In genomic region chr16:44720518-44720917, GRCm38 (mm10) we compare ENCODE assay signal across 9 mouse cellular contexts. TPM values are rescaled to one million over a fixed set of nuclear protein-coding genes. Genes with fewer than 3 reads are reported as not detected.
A peak's percentile ranks its signal among the peaks of the same experiment; 100 is the strongest.
DNase-seq lines count a peak whose midpoint lies in the region; ATAC-seq and TF ChIP-seq lines count a peak whose summit lies in the region.
"Had no signal": no experiment of that assay in that cellular context is flagged by ENCODE, and none has a peak within 500 bp of the region (broad histone marks: within the 10 kb centered on the region; RNA-seq: fewer than 3 reads in every experiment).

No protein-coding gene starts in this region.

- H3K9ac ChIP-seq in embryonic facial prominence, embryonic 11.5 days (replicated peaks; ENCODE audit: low read length): no peak overlapping the region
- H3K9ac ChIP-seq: hindbrain, embryonic 15.5 days had no signal

- H3K27me3 ChIP-seq in embryonic facial prominence, embryonic 11.5 days (ENCODE audit: control insufficient read depth, insufficient read depth, low read length): no peaks in the 10 kb centered on the region
- H3K27me3 ChIP-seq in embryonic facial prominence, embryonic 10.5 days (replicated peaks; ENCODE audit: low read depth, poor library complexity, severe bottlenecking): no peaks in the 10 kb centered on the region
- H3K27me3 ChIP-seq: hindbrain, embryonic 15.5 days had no signal

- peak; percentile 52 for DNase-seq in embryonic facial prominence, embryonic 11.5 days (ENCODE audit: low spot score)
- no peak for DNase-seq in embryonic facial prominence, embryonic 10.5 days (ENCODE audit: low spot score)
- DNase-seq in lung, adult 2 months: no peak
- no peak for DNase-seq in lung, postnatal 14 days
- DNase-seq in ES-CJ7 (ENCODE audit: low read depth, low spot score): peak; percentile 74
- DNase-seq in lung, postnatal 10 days: peak; percentile 28
- no peak for DNase-seq in spleen, adult 12 weeks (ENCODE audit: low spot score)
- no peak for DNase-seq in adrenal gland, postnatal 4 days (ENCODE audit: low spot score in 2 of 2)

- no peak for ATAC-seq in embryonic facial prominence, embryonic 11.5 days (replicated peaks; ENCODE audit: insufficient number of reproducible peaks, low FRiP score, low TSS enrichment, low read depth)

- no peak for TF ChIP-seq POLR2A in lung, adult 2 months (IDR thresholded peaks at IDR 0.05; ENCODE audit: borderline replicate concordance, extremely low read depth, low read depth, low read length)

- 0 out of 2 replicates have a peak, but pooled peaks have one; percentile 4 for TF ChIP-seq CTCF in lung, adult 2 months (IDR thresholded peaks at IDR 0.05; ENCODE audit: insufficient read depth, low read length)

- no peak overlapping the region for H3K4me3 ChIP-seq in embryonic facial prominence, embryonic 11.5 days (ENCODE audit: low read depth, low read length)
- H3K4me3 ChIP-seq in embryonic facial prominence, embryonic 10.5 days: no peak overlapping the region
- no peak overlapping the region for H3K4me3 ChIP-seq in lung, adult 2 months (replicated peaks; ENCODE audit: extremely low read depth, low read depth, low read length)
- H3K4me3 ChIP-seq: hindbrain, embryonic 15.5 days had no signal

- no peak overlapping the region for H3K4me2 ChIP-seq in embryonic facial prominence, embryonic 11.5 days (ENCODE audit: low read depth, low read length)
- H3K4me2 ChIP-seq: hindbrain, embryonic 15.5 days had no signal

- no peaks in the 10 kb centered on the region for H3K4me1 ChIP-seq in embryonic facial prominence, embryonic 11.5 days (ENCODE audit: control insufficient read depth, insufficient read depth, low read length)
- peaks cover 25% of the 10 kb centered on the region for H3K4me1 ChIP-seq in embryonic facial prominence, embryonic 10.5 days
- peaks cover 7% of the 10 kb centered on the region for H3K4me1 ChIP-seq in lung, adult 2 months (ENCODE audit: control insufficient read depth, insufficient read depth, low read length)

- no peaks in the 10 kb centered on the region for H3K9me3 ChIP-seq in embryonic facial prominence, embryonic 11.5 days (replicated peaks; ENCODE audit: control insufficient read depth, low read length)
- no peaks in the 10 kb centered on the region for H3K9me3 ChIP-seq in embryonic facial prominence, embryonic 10.5 days
- H3K9me3 ChIP-seq: hindbrain, embryonic 15.5 days had no signal

- no peaks in the 10 kb centered on the region for H3K36me3 ChIP-seq in embryonic facial prominence, embryonic 11.5 days (replicated peaks; ENCODE audit: control insufficient read depth, insufficient read depth, low read depth, low read length)
- peaks cover 15% of the 10 kb centered on the region for H3K36me3 ChIP-seq in embryonic facial prominence, embryonic 10.5 days (replicated peaks)
- H3K36me3 ChIP-seq: hindbrain, embryonic 15.5 days had no signal

- no peak overlapping the region for H3K27ac ChIP-seq in embryonic facial prominence, embryonic 11.5 days (replicated peaks; ENCODE audit: low read depth, low read length)
- H3K27ac ChIP-seq in embryonic facial prominence, embryonic 10.5 days (replicated peaks): no peak overlapping the region
- H3K27ac ChIP-seq: hindbrain, embryonic 15.5 days had no signal

- 77% methylated on average over 3 of the region's 3 CpGs for WGBS in embryonic facial prominence, embryonic 11.5 days
- 73% methylated on average over 3 of the region's 3 CpGs for WGBS in embryonic facial prominence, embryonic 10.5 days
- WGBS in lung, adult 2 months: 78% methylated on average over 3 of the region's 3 CpGs

RNA-seq across cellular contexts. Expression of gene Nepro, which starts 3.6 kb away (rescaled TPM):
- polyA plus RNA-seq in embryonic facial prominence, embryonic 11.5 days (2014; fragmentation: Nextera tagmentation; extraction: Ambion mirVana): 12.6 and 14.5 TPM in 2 replicates
- 13.4 and 14.1 TPM in 2 replicates for polyA plus RNA-seq in embryonic facial prominence, embryonic 10.5 days (2016; fragmentation: Nextera tagmentation; extraction: Ambion mirVana)
- polyA plus RNA-seq in lung, adult 2 months (2012; rRNA removed): 3.1 and 3.2 TPM in 2 replicates
- total RNA-seq in adrenal gland, postnatal 4 days (2021): 10 to 100 TPM; 11.3 to 13.5 TPM

RNA-seq across cellular contexts. Expression of gene Gtpbp8, which starts 25.6 kb away (rescaled TPM):
- 29.3 and 32.5 TPM in 2 replicates for polyA plus RNA-seq in embryonic facial prominence, embryonic 11.5 days (2014; fragmentation: Nextera tagmentation; extraction: Ambion mirVana)
- polyA plus RNA-seq in embryonic facial prominence, embryonic 10.5 days (2016; fragmentation: Nextera tagmentation; extraction: Ambion mirVana): 24.8 and 26.7 TPM in 2 replicates
- 4.2 and 6.5 TPM in 2 replicates for polyA plus RNA-seq in lung, adult 2 months (2012; rRNA removed)
- 10 to 100 TPM; 23.1 to 23.7 TPM for total RNA-seq in adrenal gland, postnatal 4 days (2021)

RNA-seq across cellular contexts. Expression of gene Cd200r1, which starts 45.0 kb away (rescaled TPM):
- polyA plus RNA-seq in embryonic facial prominence, embryonic 11.5 days (2014; fragmentation: Nextera tagmentation; extraction: Ambion mirVana): 0.63 and 0.95 TPM in 2 replicates
- polyA plus RNA-seq in embryonic facial prominence, embryonic 10.5 days (2016; fragmentation: Nextera tagmentation; extraction: Ambion mirVana): 0.15 and 0.16 TPM in 2 replicates
- 1.9 and 2.7 TPM in 2 replicates for polyA plus RNA-seq in lung, adult 2 months (2012; rRNA removed)
- under 1 TPM; 0.56 to 0.96 TPM for total RNA-seq in adrenal gland, postnatal 4 days (2021)

Comparison
In these comparisons a context has a peak if more than half of its experiments do, and no peak if none do; other contexts are left out.
1. DNase-seq: peak in embryonic facial prominence, embryonic 11.5 days (single experiment), ES-CJ7 (single experiment) and lung, postnatal 10 days (single experiment); none in embryonic facial prominence, embryonic 10.5 days (single experiment), lung, adult 2 months (single experiment), lung, postnatal 14 days (single experiment), spleen, adult 12 weeks (single experiment) and adrenal gland, postnatal 4 days (0 of 2).